Mouse (Mus musculus) cerebellum, adult 11-12 months (tissue): Measurements from ENCODE around the gene Mindy4b-ps.

ENCODE experiments used
- DNase-seq: peaks from one replicate; pipeline ENCODE4 v3.0.0; 2022

The Mindy4b-ps gene

GRCm38 (mm10) chr3:58784219-58785092 is 37.7 kb downstream of the Mindy4b-ps start:
- no peak for DNase-seq

DNA sequence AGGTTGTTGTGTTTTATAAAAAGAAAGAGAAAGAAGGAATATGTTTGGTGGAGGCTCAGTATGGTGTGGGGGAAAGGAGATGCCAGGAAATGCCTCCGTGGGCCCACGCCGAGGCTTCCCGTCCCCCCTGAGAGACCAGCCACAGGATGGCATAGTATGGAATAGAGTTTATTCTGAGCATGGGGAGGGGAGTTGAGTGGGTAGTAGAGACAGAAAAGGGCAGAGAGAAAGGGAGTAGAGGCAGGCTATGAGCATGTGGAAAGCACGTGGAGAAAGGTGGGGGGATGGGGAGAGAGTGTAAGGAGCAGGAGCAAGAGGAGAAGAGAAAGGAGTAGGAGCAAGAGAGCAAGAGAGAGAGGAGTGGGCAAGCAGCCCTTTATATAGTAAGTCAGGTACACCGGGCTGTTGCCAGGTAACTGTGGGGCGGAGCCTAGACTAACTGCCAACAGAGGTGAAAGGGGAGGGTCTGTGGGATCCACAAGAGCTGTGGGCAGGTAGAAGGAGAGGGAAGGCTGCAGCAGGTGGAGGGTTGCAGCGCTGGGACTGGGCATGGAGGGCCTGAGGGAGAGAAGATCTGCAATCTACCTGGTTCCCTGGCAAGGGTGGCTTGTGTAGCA is 38.4 kb downstream of the Mindy4b-ps start:
- peak; percentile 30 for DNase-seq

GRCm38 (mm10) chr3:58756429-58756828 is 65.7 kb downstream of the Mindy4b-ps start:
- no peak for DNase-seq

GRCm38 (mm10) chr3:58755769-58756168 is 66.3 kb downstream of the Mindy4b-ps start:
- DNase-seq, result no peak

- no peak for DNase-seq
Observed at GRCm38 (mm10) chr3:58754361-58754760, 67.8 kb downstream of the Mindy4b-ps start.

GRCm38 (mm10) chr3:58751818-58752620 is 70.1 kb downstream of the Mindy4b-ps start:
- peak; percentile 82 for DNase-seq

GRCm38 (mm10) chr3:58748724-58749123 is 73.4 kb downstream of the Mindy4b-ps start:
- DNase-seq, result no peak

- DNase-seq, result no peak
Observed at GRCm38 (mm10) chr3:58747924-58748323, 74.2 kb downstream of the Mindy4b-ps start.

DNA sequence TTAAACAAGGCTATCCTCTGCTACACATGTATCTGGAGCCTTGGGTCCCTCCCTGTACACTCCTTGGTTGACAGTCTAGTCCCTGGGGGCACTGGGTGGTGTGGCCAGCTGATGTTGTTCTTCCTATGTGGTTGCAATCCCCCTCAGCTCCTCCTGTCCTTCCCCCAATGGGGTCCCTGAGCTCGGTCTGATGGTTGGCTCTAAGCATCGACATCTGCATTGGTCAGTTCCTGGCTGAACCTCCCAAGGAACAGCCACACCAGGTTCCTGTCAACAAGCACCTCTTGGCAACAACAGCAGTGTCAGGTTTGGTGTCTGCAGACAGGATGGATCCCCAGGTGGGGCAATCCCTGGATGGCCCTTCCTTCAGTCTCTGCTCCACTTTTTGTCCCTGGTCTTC is 82.6 kb downstream of the Mindy4b-ps start:
- DNase-seq, result no peak
